Mouse (Mus musculus) adrenal gland, postnatal 10 days (tissue): ENCODE results near the gene Ptprs. TPM values are rescaled to one million over a fixed set of nuclear protein-coding genes. Genes with fewer than 3 reads are reported as not detected.

Experiments
- DNase-seq: peaks from one replicate; pipeline ENCODE4 v3.0.0; 2021; ENCODE audit warnings: mixed read lengths
- total RNA-seq, 2 experiments: library from RNA; stranded (reverse); gene quantifications; 2 replicates each; pipeline ENCODE4 v1.2.3; 2021

Gene Ptprs
- total RNA-seq, 2 experiments from 2014 or later = 77.1 to 106 TPM

DNA sequence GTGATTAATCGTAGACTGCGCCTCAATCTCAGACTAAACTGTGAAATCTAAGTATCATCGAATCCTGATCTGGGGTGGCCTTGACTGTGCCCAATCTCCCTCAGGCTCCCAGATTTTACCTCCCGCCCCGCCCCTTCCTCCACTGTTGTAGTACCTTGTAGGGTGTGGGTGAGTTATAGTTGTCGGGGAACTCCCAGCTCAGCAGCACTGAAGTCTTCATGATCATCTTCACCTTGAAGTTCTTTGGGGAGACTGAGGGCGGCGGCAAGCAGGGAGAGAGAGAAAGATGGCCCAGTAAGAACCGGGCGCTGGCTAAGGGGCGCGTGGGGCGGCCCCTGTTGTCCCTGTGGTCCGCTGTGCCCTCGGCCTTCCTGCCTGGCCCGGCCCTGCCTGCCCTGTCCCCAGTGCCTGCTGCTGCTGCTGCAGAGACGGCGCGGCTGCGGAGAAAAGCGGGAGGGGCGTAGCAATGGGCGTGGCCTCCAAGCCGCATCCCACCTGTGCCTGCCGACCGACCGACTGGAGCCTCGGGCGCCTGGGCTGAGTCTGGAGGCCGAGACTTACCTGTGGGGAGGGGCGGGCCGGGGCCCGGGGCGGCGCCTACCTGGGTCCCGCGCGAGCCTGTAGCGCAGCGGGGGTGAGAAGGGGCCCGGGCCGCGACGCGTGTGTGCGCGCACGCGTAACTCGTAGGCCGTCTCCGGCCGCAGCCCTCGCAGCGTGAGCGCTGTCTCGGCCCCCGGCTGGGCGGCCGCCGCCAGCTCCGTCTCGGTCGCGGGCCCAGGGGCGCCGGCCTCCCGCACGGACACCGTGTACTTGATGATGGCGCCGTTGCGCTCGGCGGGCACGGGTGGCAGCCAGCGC, 51.3 kb downstream of the Ptprs start:
- DNase-seq = peak; percentile 66

DNA sequence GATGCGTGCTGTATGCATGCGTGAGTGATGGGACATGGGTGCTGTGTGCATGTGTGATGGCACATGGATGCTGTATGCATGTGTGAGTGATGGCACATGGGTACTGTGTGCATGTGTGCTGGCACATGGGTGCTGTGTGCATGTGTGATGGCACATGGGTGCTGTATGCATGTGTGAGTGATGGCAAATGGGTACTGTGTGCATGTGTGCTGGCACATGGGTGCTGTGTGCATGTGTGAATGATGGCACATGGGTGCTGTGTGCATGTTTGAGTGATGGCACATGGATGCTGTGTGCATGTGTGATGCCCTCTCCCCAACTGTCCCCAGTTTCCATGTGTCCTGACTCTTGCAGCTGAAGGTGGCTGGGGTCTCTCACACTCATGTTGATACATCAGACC, 56.3 kb downstream of the Ptprs start:
- DNase-seq = no peak

GRCm38 (mm10) chr17:56418304-56418703, 58.0 kb downstream of the Ptprs start:
- DNase-seq = peak; percentile 87

DNA sequence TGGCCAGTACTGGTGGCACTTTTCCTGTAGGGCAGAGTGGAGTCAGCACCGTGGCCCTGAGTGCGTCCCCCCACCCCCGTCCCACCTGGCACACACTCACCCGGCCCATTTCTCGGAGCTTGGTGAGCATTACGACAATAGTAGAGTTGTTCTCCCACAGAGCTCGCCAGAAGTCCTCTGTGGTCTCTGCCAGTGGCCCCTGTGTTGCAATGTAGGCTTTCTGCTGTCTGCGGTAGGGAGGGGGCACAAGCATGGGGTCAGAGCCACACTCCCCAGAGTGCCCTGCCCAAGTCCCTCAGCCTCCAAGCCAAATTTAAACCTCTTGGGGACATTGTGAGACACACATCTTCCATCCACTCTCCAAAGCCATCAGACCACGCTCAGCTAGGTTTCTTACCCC, 61.5 kb downstream of the Ptprs start:
- no peak for DNase-seq

DNA sequence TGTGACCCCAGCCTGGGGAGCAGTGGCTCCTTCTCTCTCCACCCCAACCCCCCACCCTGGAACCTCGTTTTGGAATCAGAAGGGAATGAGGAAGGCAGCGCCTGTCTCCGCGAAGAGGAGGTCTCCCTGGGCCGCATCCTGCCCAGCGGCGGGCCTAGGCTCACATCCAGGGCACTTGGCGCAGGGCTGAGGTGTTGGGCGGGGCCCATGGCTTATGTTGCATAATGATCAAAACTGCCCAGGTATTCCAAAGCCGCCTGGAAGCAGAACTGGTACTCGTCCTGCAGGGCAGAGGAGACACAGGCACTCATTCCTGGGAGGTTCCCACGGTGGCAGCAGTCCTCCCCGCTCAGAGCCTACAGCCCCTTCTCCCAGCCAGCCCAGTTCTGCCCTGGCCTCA, 63.2 kb downstream of the Ptprs start:
- DNase-seq = peak; percentile 56

DNA sequence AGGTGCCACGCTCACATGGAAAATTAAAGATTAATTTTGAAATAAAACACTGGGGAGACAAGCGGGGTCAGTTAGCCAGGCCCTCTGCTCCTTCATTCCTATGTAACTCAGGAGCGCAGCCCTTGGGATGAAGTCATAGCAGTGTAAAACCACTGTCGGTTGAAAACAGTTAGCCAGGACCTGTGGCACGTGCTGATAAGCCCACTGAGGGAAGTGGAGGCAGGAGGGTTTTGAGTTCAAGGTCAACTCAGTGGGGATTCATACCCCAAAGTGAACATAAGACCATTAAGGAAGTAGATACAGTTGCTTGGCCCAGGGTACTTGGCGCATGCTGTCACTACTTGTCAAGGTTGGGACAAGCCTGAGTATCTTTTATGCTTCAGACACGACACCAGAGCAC, 64.8 kb downstream of the Ptprs start:
- no peak for DNase-seq

DNA sequence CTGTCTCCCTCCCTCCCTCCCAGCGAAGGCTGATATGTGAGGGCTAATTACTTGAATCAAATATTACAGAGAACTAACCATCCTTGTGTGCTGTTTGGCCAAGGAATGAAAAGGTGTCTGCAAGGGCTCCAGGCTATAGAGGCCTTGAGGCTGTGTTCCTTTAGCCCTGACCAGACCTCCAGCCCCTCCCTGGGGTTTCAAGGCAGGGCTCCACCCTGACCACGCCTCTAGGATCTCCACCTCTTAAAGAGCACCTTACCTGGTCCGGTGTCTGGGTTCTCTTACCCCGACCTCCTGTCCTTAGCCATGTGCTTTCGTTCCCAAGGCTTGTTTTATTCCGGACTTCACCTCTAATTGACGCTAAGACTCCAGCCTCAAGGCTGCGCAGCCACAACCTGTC, 66.5 kb downstream of the Ptprs start:
- peak; percentile 49 for DNase-seq

GRCm38 (mm10) chr17:56408965-56409625, 67.2 kb downstream of the Ptprs start:
- no peak for DNase-seq

DNA sequence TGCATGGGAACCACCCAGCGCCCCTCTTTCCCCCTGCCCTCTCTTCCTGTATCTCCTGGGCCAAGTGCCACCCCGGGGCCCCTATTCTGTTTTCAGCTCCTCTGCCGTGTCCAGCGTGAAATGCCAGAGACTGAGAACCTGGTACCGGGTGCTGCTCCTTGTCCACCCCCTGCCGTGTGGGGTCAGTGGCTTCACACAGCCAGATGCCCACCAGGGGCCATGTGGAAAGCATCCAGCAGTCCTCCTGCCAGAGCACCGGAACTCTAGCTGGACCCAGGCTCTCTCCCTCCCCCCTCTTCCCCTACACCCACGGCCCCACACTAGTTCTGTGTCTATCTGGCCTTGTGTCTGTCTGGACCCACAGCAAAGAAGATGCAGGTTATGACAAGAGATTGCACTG, 68.9 kb downstream of the Ptprs start:
- no peak for DNase-seq

- DNase-seq = no peak
Observed at GRCm38 (mm10) chr17:56406878-56407277, 69.4 kb downstream of the Ptprs start.

- DNase-seq = peak; percentile 45
Observed at GRCm38 (mm10) chr17:56405856-56406840, 70.1 kb downstream of the Ptprs start.

DNA sequence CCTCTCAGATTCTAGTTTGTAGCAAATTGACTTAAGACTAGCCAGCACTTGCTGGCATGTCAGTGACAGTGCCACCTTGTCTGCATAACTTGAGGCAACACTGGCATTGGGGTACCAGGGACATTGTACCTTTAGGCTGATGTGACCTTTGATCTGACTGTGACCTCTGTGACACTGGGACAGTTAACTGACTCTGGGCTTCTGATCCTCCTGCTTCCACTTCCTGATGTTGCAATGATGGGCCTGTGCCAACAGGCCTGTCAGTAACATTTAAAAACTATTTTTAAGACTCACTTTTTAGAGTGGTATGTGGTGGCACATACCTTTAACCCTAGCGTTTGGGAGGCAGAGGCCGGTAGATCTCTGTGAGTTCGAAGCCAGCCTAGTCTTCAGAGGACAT, 70.9 kb downstream of the Ptprs start:
- DNase-seq = peak; percentile 60

DNA sequence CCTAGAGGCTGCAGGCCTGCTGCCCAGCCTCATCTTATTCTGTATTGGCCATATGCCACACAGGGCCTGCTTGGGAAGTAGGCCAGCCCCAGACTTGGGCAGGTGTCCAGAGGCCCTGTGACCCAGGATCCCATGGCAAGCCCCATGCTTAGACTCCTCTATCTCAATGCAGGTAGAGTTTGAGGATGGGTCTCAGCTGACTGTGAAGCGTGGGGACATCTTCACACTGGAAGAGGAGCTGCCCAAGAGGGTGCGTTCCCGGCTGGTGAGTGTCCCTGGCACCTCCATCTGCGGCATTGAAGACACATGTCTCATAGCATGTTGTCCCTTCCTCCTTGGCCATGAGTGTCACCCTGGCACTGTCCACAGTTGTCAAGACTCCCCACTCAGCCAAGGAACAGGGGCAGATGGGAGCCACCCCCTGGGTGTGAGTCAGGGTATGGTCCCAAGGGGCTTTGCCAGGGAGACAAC, 75.2 kb downstream of the Ptprs start:
- peak; percentile 71 for DNase-seq

DNA sequence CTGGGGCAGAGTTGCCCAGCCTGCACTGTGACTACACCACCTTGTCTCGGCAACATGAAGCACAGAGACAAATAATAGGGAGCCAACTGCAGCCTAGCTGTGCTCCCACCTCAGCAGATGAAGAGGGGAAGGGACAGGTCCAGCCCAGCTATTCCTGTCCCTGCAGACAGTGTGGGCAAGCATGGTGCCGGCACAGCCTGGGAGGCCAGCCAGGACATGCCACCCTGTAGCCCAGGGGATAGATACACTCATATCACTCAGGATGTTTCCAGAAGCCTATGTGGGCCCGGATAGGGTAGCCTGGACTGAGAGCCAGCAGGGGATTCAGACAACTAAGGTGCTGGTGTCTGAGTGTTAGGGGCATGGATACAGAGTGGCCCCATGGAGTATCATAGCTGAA, 76.1 kb downstream of the Ptprs start:
- DNase-seq = no peak

DNA sequence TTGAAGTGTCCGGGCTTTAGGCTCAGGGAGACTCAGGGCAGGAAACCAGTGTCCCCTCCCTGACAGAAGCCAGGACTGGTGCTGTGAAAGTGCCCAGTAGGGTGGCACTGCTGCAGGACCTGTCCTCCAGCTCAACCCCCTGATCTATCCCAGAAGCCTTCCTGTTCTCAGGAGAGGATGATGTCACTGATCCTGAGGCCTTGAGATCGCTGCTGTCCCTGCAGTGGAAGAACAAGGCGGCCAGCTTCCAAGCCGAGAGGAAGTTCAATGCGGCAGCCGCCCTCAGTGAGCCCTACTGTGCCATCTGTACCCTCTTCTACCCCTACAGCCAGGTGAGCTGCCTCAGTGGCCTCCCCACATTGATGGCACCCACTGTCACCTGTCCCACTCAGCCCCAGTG, 80.2 kb downstream of the Ptprs start:
- peak; percentile 53 for DNase-seq

DNA sequence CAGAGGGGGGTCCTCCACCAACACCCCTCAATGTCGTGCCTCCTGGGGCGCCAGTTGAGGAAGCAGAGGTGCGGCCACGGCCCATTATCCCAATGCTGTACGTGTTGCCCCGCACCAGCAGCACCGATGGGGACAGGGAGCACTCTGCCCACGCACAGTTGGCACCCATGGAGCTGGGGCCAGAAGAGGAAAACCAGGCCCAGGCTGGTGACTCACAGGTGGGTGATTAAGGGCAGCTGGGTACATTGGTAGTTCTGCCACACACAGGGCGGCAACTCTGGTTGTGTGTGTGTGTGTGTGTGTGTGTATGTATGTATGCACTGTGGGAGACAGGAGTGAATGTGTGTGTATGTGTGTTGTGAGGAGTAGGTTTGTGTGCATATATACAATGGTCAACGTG, 82.4 kb downstream of the Ptprs start:
- DNase-seq = peak; percentile 49

- DNase-seq = no peak
Observed at GRCm38 (mm10) chr17:56393238-56393637, 83.0 kb downstream of the Ptprs start.

DNA sequence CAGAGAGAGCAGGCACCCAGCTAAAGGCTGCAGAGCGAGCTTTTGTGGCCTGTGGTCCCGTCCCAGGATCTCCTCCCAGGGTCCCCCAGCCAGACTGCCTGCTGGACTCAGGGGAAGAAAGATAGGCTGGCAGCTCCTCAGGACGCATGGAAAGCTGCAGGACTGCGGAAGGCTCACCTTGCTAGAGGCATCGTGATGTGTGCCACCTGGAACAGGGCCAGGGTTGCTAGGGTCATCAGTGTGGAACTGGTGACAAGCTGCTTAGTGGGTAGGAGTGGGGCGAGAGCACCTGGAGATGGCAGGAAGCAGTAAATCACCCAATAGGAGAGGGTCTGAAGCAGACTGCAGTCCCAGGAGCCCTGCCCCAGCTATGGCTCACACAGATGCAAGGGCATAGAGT, 88.7 kb downstream of the Ptprs start:
- no peak for DNase-seq

DNA sequence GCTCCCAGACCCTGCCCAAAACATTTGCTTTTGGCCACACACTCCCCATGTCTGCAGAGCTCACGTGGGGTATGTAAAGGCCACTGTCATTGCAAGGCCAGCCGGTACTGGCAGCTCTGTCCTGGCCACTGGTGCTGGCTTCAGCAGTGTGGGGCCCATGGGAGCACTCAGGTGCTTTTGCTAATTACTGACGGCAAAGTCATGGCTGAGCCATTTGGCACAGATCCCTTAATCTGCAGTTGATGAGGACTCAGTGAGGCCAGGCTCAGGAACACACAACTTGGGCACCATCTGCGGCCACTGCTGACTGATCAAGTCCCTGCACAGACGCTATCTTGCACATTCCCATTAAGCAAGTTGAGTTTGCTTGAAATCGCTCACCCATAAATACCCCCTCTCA, 91.4 kb downstream of the Ptprs start:
- no peak for DNase-seq

DNA sequence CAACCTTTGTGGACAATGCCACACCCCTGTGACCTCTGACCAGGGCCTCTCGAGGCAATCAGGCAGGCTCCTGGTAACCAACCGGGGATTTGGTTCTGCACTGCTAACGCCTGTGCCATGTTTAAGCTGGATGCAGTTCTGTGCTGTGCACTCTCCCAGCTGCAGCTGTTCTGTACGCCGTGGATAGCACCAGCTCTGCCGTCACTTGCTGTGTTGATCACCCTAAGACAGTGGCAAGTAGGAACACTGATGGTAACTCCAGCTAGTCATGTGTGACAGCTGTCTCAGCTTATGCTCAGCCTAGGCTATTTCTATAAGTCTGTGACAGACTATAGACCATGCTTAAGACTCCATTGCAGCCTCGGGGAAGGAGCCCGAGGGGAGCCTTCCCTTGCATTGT, 93.3 kb downstream of the Ptprs start:
- DNase-seq = no peak

GRCm38 (mm10) chr17:56381183-56381582, 95.1 kb downstream of the Ptprs start:
- no peak for DNase-seq

- no peak for DNase-seq
Observed at GRCm38 (mm10) chr17:56380286-56380685, 96.0 kb downstream of the Ptprs start.
